Mouse (Mus musculus): ENCODE results near the gene Zfhx2. TPM values are rescaled to one million over a fixed set of nuclear protein-coding genes. Genes with fewer than 3 reads are reported as not detected.

Zfhx2 gene
- polyA plus RNA-seq, 1 experiment from 2014 or later = 26.2 TPM

Other genes starting within 250 kb of the Zfhx2 start
- gene Homez, start 221.4 kb downstream of the Zfhx2 start, polyA plus RNA-seq (2016; fragmentation: Nextera tagmentation; extraction: Ambion mirVana) = 16.4 and 18.6 TPM in 2 replicates
- 0.80 and 1.6 TPM in 2 replicates for gene Ppp1r3e, start 214.8 kb downstream of the Zfhx2 start, polyA plus RNA-seq (2016; fragmentation: Nextera tagmentation; extraction: Ambion mirVana)
- gene Bcl2l2, start 208.9 kb downstream of the Zfhx2 start, polyA plus RNA-seq (2016; fragmentation: Nextera tagmentation; extraction: Ambion mirVana) = 2.7 and 3.7 TPM in 2 replicates
- 0.22 TPM in 1 of 2 replicates, not detected in the other for gene Gm20521, start 208.9 kb downstream of the Zfhx2 start, polyA plus RNA-seq (2016; fragmentation: Nextera tagmentation; extraction: Ambion mirVana)
- gene Pabpn1, start 199.8 kb downstream of the Zfhx2 start, polyA plus RNA-seq (2016; fragmentation: Nextera tagmentation; extraction: Ambion mirVana) = 199 and 238 TPM in 2 replicates
- gene Slc22a17, start 179.2 kb downstream of the Zfhx2 start, polyA plus RNA-seq (2016; fragmentation: Nextera tagmentation; extraction: Ambion mirVana) = 110 and 125 TPM in 2 replicates
- 36.0 and 38.6 TPM in 2 replicates for gene Efs, start 166.2 kb downstream of the Zfhx2 start, polyA plus RNA-seq (2016; fragmentation: Nextera tagmentation; extraction: Ambion mirVana)
- not detected in 2 replicates for gene Il25, start 159.6 kb downstream of the Zfhx2 start, polyA plus RNA-seq (2016; fragmentation: Nextera tagmentation; extraction: Ambion mirVana)
- 1.2 and 2.2 TPM in 2 replicates for gene Cmtm5, start 156.1 kb downstream of the Zfhx2 start, polyA plus RNA-seq (2016; fragmentation: Nextera tagmentation; extraction: Ambion mirVana)
- gene Myh6, start 125.4 kb downstream of the Zfhx2 start, polyA plus RNA-seq (2016; fragmentation: Nextera tagmentation; extraction: Ambion mirVana) = 0.99 and 1.1 TPM in 2 replicates
- not detected in 2 replicates for gene Gm17428, start 115.4 kb downstream of the Zfhx2 start, polyA plus RNA-seq (2016; fragmentation: Nextera tagmentation; extraction: Ambion mirVana)
- 2.3 and 4.1 TPM in 2 replicates for gene Myh7, start 97.7 kb downstream of the Zfhx2 start, polyA plus RNA-seq (2016; fragmentation: Nextera tagmentation; extraction: Ambion mirVana)
- gene Ngdn, start 76.9 kb downstream of the Zfhx2 start, polyA plus RNA-seq (2016; fragmentation: Nextera tagmentation; extraction: Ambion mirVana) = 65.7 and 69.6 TPM in 2 replicates
- gene Thtpa, start 2.5 kb upstream of the Zfhx2 start, polyA plus RNA-seq (2016; fragmentation: Nextera tagmentation; extraction: Ambion mirVana) = 26.6 and 27.3 TPM in 2 replicates
- gene Ap1g2, start 14.3 kb upstream of the Zfhx2 start, polyA plus RNA-seq (2016; fragmentation: Nextera tagmentation; extraction: Ambion mirVana) = 8.2 and 10.9 TPM in 2 replicates
- gene Jph4, start 24.6 kb upstream of the Zfhx2 start, polyA plus RNA-seq (2016; fragmentation: Nextera tagmentation; extraction: Ambion mirVana) = 7.2 and 9.9 TPM in 2 replicates
- gene Dhrs2, start 129.7 kb upstream of the Zfhx2 start, polyA plus RNA-seq (2016; fragmentation: Nextera tagmentation; extraction: Ambion mirVana) = 0.23 TPM in 1 of 2 replicates, not detected in the other

All from midbrain, embryonic 12.5 days (tissue).